Mouse (Mus musculus): Measurements from ENCODE around the gene Sp8.

DNA sequence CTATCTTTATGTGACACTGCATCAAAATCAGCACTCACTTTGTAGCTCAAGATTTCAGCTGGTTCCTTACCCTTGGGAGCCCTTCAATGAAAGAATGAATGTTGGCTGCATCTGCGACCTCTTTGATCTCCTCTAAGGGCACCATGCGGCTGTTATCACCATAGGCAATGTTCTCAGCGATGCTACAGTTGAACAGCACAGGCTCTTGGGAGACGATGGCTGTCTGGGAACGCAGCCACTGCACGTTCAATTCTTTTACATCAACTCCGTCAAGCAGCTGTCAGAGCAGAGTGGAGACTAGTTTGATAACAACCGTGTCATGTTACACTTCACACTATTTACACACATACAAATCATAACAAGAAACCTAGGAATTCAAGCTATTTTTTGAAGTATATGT is 26.5 kb downstream of the Sp8 start:
- TF ChIP-seq POLR2A (IDR thresholded peaks at IDR 0.05; ENCODE audit: borderline replicate concordance, insufficient read depth, low read length) (no peak), CTCF (IDR thresholded peaks at IDR 0.05; ENCODE audit: borderline replicate concordance, insufficient read depth, low read depth, low read length) (no peak)

Data from cerebellum, adult 2 months (tissue).